Mouse (Mus musculus): ENCODE measurements around the gene C8a. TPM values are rescaled to one million over a fixed set of nuclear protein-coding genes. Genes with fewer than 3 reads are reported as not detected.

The C8a gene
- total and polyA plus RNA-seq, 2 experiments from 2014 or later, result not detected

GRCm38 (mm10) chr4:104818986-104819385 is 57.2 kb downstream of the C8a start:
- Histone ChIP-seq H3K4me2 (ENCODE audit: low read depth) (no peak overlapping the region), H3K27me3 (ENCODE audit: insufficient read depth, low read length) (no peaks in the 10 kb centered on the region), H3K36me3 (ENCODE audit: insufficient read depth) (no peaks in the 10 kb centered on the region), H3K27ac (ENCODE audit: low read depth, low read length) (no peak overlapping the region), H3K9ac (no peak overlapping the region), H3K4me3 (ENCODE audit: low read depth, low read length) (no peak overlapping the region), H3K4me1 (ENCODE audit: insufficient read depth) (no peaks in the 10 kb centered on the region), H3K9me3 (ENCODE audit: low read length) (no peaks in the 10 kb centered on the region)
- TF ChIP-seq CTCF (IDR thresholded peaks at IDR 0.05; ENCODE audit: low read depth), result no peak
- WGBS, result 67% methylated on average over 4 of the region's 4 CpGs
- no peak for DNase-seq
- no peak for ATAC-seq

GRCm38 (mm10) chr4:104817509-104817908 is 58.7 kb downstream of the C8a start:
- Histone ChIP-seq H3K27me3 (ENCODE audit: insufficient read depth, low read length) (no peaks in the 10 kb centered on the region), H3K4me2 (ENCODE audit: low read depth) (no peak overlapping the region), H3K4me3 (ENCODE audit: low read depth, low read length) (no peak overlapping the region), H3K9me3 (ENCODE audit: low read length) (no peaks in the 10 kb centered on the region), H3K9ac (no peak overlapping the region), H3K27ac (ENCODE audit: low read depth, low read length) (no peak overlapping the region), H3K4me1 (ENCODE audit: insufficient read depth) (no peaks in the 10 kb centered on the region), H3K36me3 (ENCODE audit: insufficient read depth) (no peaks in the 10 kb centered on the region)
- no peak for TF ChIP-seq CTCF (IDR thresholded peaks at IDR 0.05; ENCODE audit: low read depth)
- DNase-seq (no peak), ATAC-seq (no peak)
- WGBS, result 68% methylated on average over 2 of the region's 2 CpGs

- H3K4me1 ChIP-seq (ENCODE audit: insufficient read depth), result no peaks in the 10 kb centered on the region
- no peak overlapping the region for H3K9ac ChIP-seq
- no peak overlapping the region for H3K27ac ChIP-seq (ENCODE audit: low read depth, low read length)
- no peaks in the 10 kb centered on the region for H3K9me3 ChIP-seq (ENCODE audit: low read length)
- no peak overlapping the region for H3K4me2 ChIP-seq (ENCODE audit: low read depth)
- no peak overlapping the region for H3K4me3 ChIP-seq (ENCODE audit: low read depth, low read length)
- DNase-seq (no peak), ATAC-seq (no peak)
- TF ChIP-seq CTCF (IDR thresholded peaks at IDR 0.05; ENCODE audit: low read depth), result no peak
- no peaks in the 10 kb centered on the region for H3K36me3 ChIP-seq (ENCODE audit: insufficient read depth)
- WGBS, result 85% methylated on average over 4 of the region's 4 CpGs
- no peaks in the 10 kb centered on the region for H3K27me3 ChIP-seq (ENCODE audit: insufficient read depth, low read length)
These were observed 59.5 kb downstream of the C8a start for GRCm38 (mm10) chr4:104816519-104817232.

DNA sequence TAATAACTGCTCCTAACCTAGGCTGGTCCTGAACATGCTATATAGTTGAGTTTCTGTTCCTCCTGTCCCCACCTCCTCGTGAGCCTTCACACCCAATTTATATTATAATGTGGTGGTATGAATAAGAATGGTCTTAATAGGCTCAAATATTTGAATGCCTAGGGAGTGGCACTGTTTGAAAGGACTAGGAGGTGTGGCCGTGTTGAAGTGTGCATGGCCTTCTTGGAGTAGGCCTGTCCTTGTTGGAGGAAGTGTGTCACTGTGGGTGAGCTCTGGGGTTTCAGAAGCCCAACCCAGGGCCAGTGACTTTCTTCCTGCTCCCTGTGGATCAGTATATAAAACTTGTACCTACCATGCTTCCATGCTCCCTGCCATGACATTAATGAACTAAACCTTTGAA is 62.6 kb downstream of the C8a start:
- H3K4me1 ChIP-seq (ENCODE audit: insufficient read depth), result no peaks in the 10 kb centered on the region
- DNase-seq (no peak), ATAC-seq (no peak)
- no peak overlapping the region for H3K9ac ChIP-seq
- H3K36me3 ChIP-seq (ENCODE audit: insufficient read depth), result no peaks in the 10 kb centered on the region
- H3K4me3 ChIP-seq (ENCODE audit: low read depth, low read length), result no peak overlapping the region
- H3K27ac ChIP-seq (ENCODE audit: low read depth, low read length), result no peak overlapping the region
- no peak overlapping the region for H3K4me2 ChIP-seq (ENCODE audit: low read depth)
- no peaks in the 10 kb centered on the region for H3K9me3 ChIP-seq (ENCODE audit: low read length)
- WGBS, result 57% methylated on average over 2 of the region's 2 CpGs
- no peaks in the 10 kb centered on the region for H3K27me3 ChIP-seq (ENCODE audit: insufficient read depth, low read length)
- no peak for TF ChIP-seq CTCF (IDR thresholded peaks at IDR 0.05; ENCODE audit: low read depth)

DNA sequence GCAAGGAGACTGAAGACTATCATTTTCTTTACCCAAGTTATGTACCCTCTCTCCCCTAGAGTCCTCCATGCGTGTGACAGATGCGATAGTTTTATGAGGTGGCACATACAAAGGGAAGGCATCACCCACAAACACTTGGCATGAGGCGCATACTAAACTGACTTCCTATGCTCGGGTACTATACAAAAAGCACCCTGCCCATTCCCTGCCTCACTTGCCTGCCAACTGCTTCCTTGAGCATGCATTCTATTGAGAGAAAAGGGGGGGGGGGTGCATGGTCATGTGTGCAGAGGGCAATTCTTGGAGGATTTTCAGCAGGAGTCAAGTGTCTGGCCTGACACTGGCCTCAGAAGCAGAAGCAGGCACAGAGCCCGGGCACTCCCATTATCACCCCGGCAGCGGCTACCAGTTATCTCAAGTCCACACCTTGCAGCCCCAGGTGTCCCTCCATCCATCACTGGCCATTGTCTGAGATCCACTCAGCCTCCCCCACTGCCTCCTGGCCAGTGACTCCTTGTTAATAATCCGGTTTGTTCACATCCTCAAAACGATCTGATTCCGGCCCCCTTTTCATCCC is 65.4 kb downstream of the C8a start:
- DNase-seq (no peak), ATAC-seq (no peak)
- TF ChIP-seq CTCF (IDR thresholded peaks at IDR 0.05; ENCODE audit: low read depth), result no peak
- H3K4me2 ChIP-seq (ENCODE audit: low read depth), result no peak overlapping the region
- H3K36me3 ChIP-seq (ENCODE audit: insufficient read depth), result no peaks in the 10 kb centered on the region
- H3K4me1 ChIP-seq (ENCODE audit: insufficient read depth), result no peaks in the 10 kb centered on the region
- no peak overlapping the region for H3K4me3 ChIP-seq (ENCODE audit: low read depth, low read length)
- no peaks in the 10 kb centered on the region for H3K9me3 ChIP-seq (ENCODE audit: low read length)
- 65% methylated on average over 10 of the region's 10 CpGs for WGBS
- no peaks in the 10 kb centered on the region for H3K27me3 ChIP-seq (ENCODE audit: insufficient read depth, low read length)
- H3K27ac ChIP-seq (ENCODE audit: low read depth, low read length), result no peak overlapping the region
- H3K9ac ChIP-seq, result no peak overlapping the region

DNA sequence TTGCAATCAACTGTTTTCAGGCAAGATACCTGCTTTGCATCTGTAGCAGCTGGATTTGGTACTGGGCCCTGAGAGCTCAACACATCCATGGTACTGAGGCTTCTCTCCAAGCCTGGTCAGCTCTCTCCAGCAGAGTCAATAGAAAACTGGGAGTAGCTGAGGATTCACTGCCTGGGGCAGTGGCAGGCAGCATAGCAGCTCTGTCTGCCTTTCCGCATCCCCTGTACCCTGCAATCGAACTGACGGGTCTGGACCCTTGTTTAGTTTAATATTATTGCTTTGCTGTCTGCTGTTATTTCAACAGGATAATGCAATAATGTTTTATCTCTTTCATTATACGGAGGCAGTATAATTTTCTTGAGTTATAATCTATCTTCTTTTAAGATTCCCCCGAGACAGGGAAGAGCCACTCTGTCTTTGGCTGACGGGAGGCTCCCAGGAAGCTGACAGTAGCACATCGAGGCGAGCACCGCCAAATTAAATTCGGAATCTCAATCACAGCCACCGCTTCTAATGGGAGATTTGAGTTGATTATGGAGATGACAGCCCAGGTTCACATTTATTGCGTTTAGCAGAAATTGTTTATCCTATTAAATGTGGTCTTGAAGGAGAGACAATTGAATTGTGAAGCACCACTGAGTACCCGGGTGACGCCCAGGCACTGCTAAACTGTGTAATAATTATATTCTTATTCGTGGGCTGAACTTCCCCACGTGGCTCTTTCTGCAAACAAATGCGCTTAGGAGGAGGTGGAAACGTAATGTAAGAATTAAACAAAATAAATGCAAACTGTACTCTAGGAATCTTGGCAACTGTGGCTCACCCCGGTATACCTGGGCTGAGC is 70.6 kb downstream of the C8a start:
- DNase-seq (no peak), ATAC-seq (no peak)
- H3K4me3 ChIP-seq (ENCODE audit: low read depth, low read length), result no peak overlapping the region
- no peak overlapping the region for H3K27ac ChIP-seq (ENCODE audit: low read depth, low read length)
- no peaks in the 10 kb centered on the region for H3K4me1 ChIP-seq (ENCODE audit: insufficient read depth)
- no peak overlapping the region for H3K9ac ChIP-seq
- TF ChIP-seq CTCF (IDR thresholded peaks at IDR 0.05; ENCODE audit: low read depth), result no peak
- H3K27me3 ChIP-seq (ENCODE audit: insufficient read depth, low read length), result no peaks in the 10 kb centered on the region
- no peaks in the 10 kb centered on the region for H3K9me3 ChIP-seq (ENCODE audit: low read length)
- no peaks in the 10 kb centered on the region for H3K36me3 ChIP-seq (ENCODE audit: insufficient read depth)
- WGBS, result 67% methylated on average over 19 of the region's 19 CpGs
- H3K4me2 ChIP-seq (ENCODE audit: low read depth), result no peak overlapping the region

DNA sequence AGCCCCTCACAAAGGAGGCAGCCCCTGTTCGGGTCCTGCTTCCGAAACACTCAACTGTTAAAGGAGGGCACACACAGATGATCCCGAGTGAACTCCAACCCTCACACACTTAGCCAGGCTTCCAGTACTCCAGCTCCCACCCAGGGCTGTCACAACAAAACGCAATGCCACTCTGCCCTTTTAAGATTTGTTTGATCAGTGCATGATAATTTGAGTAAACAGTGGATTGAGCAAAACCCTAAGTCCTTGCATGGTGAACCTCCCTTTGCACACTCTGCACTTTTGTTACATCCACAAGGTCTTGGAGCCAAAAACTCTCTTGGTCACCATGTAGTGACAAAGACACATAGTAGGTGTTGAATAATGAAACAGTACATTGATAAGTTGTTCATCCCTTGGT is 72.1 kb downstream of the C8a start:
- Histone ChIP-seq H3K36me3 (ENCODE audit: insufficient read depth) (no peaks in the 10 kb centered on the region), H3K27me3 (ENCODE audit: insufficient read depth, low read length) (no peaks in the 10 kb centered on the region), H3K9ac (no peak overlapping the region), H3K9me3 (ENCODE audit: low read length) (no peaks in the 10 kb centered on the region), H3K4me1 (ENCODE audit: insufficient read depth) (no peaks in the 10 kb centered on the region), H3K27ac (ENCODE audit: low read depth, low read length) (no peak overlapping the region), H3K4me2 (ENCODE audit: low read depth) (no peak overlapping the region), H3K4me3 (ENCODE audit: low read depth, low read length) (no peak overlapping the region)
- ATAC-seq, result no peak
- no peak for TF ChIP-seq CTCF (IDR thresholded peaks at IDR 0.05; ENCODE audit: low read depth)
- WGBS, result 87% methylated on average over 4 of the region's 4 CpGs
- DNase-seq, result no peak
